In genomic region chr1:121935911-121936310, GRCm38 (mm10) we compare ENCODE assay signal across 15 mouse cellular contexts.
"Had no signal": no experiment of that assay in that cellular context is flagged by ENCODE, and none has a peak within 500 bp of the region (broad histone marks: within the 10 kb centered on the region; RNA-seq: fewer than 3 reads in every experiment).

No protein-coding gene starts in this region.

- H3K4me3 ChIP-seq: liver, embryonic 15.5 days; midbrain, embryonic 10.5 days; midbrain, embryonic 12.5 days; myocyte; neural tube, embryonic 13.5 days; stomach, embryonic 15.5 days had no signal

- H3K4me1 ChIP-seq: liver, embryonic 15.5 days; midbrain, embryonic 10.5 days; midbrain, embryonic 12.5 days; neural tube, embryonic 13.5 days; stomach, embryonic 15.5 days had no signal

- DNase-seq: liver, postnatal 0 days; lung, embryonic 14.5 days; lung, postnatal 10 days; lung, postnatal 4 days; midbrain, embryonic 14.5 days; right cerebral cortex, postnatal 14 days; thymus, adult 2 months; thymus, postnatal 25 days; thymus, postnatal 4 days had no signal
